Mouse (Mus musculus): ENCODE data around the gene Rbl1. TPM values are rescaled to one million over a fixed set of nuclear protein-coding genes. Genes with fewer than 3 reads are reported as not detected.
"Not testable (repeated sequence)": the region's sequence is repeated elsewhere in the genome, so short reads cannot be mapped to it uniquely, and the experiment has no call there.

Rbl1 gene
- 5.7 and 6.2 TPM in 2 replicates for polyA plus RNA-seq (2014; fragmentation: Nextera tagmentation; extraction: Ambion mirVana)

DNA sequence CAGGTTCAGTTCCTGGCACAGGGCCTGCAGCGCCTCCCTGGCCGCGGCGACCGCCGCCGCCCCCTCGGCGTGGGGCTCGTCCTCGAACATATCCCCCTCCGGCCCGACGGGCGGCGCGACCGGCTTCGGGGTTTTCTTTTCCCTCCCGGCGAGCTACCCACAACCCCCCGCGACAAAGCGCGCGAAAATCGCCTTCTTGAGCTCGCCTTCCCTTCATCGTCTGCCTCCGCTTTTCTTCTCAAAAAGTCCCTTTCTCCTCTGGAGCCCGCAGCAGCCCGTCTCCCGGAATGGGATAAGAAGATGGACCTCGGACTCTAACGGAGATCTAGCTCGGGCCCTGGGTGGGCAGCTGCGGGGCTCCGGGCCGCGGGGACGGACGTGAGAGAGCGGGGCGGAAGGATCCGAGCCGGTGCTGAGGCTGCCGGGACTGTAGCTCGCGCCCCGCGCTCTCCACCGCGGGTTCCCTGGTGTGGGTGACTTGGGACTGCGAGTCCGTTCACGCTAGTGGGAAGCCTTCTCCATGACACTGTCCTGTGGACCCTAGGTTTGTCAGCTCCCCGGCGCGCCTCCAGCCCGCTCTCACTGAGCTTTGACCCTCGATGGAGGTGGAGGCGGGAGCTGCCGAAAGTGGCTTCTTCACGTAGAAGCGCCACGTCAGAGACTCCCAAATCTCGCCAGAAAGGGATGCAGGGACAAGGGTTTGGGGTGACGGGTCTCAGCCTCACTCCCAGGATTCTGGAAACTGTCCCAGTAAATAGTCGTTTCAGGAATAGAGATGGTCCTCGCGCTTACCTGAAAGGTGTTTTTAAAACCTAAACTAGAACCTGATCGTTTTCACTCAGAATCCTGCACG, at the start of gene Rbl1:
Gene Rbl1 (minus strand): TSS at position 169 of the 853 bp plus-strand sequence.
- Histone ChIP-seq H3K4me3 (replicated peaks; ENCODE audit: low read length) (peak within 1 kb of the TSS; percentile 81), H3K36me3 (replicated peaks; ENCODE audit: control insufficient read depth, insufficient read depth) (0 out of 2 replicates have a peak, but pooled peaks cover 4% of the 10 kb centered on the region), H3K4me2 (replicated peaks) (peak within 1 kb of the TSS; percentile 61), H3K9me3 (ENCODE audit: control insufficient read depth, low read length) (peaks cover 9% of the 10 kb centered on the region), H3K9ac (peak within 1 kb of the TSS; percentile 90), H3K27me3 (ENCODE audit: control insufficient read depth, insufficient read depth, low read length) (no peaks in the 10 kb centered on the region), H3K27ac (peak within 1 kb of the TSS; percentile 97), H3K4me1 (replicated peaks; ENCODE audit: control insufficient read depth, insufficient read depth, low read length) (peaks cover 16% of the 10 kb centered on the region)
- DNase-seq (ENCODE audit: low spot score) (peak; percentile 92), ATAC-seq (ENCODE audit: low FRiP score) (peak; percentile 84)
- 2% methylated on average over 69 of the region's 73 CpGs for WGBS

DNA sequence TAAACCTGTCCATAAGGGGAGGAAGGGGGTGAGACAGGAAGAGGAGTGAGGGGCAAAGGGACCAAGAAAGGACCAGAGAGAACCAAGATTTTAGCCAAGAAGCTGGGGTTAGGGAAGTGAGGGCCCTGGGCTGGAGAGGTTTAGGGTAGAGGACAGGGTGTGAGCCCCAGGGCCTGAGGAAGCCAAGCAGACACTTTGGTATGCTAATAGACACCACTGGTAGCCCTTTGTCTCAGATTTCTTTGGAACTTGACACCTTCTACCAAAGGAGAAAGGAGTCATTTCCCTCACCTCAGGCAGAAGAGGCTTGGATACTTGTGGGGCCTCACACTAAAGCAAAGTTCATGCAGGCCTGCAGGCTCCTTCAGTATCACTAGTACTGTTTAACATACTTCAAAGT, 43.8 kb upstream of the Rbl1 start:
- H3K27me3 ChIP-seq (ENCODE audit: control insufficient read depth, insufficient read depth, low read length): no peaks in the 10 kb centered on the region
- no peak overlapping the region for H3K9ac ChIP-seq
- no peaks in the 10 kb centered on the region for H3K9me3 ChIP-seq (ENCODE audit: control insufficient read depth, low read length)
- H3K4me1 ChIP-seq (replicated peaks; ENCODE audit: control insufficient read depth, insufficient read depth, low read length): no peaks in the 10 kb centered on the region
- H3K27ac ChIP-seq: no peak overlapping the region
- H3K36me3 ChIP-seq (replicated peaks; ENCODE audit: control insufficient read depth, insufficient read depth): no peaks in the 10 kb centered on the region
- no peak overlapping the region for H3K4me2 ChIP-seq (replicated peaks)
- ATAC-seq (ENCODE audit: low FRiP score) (no peak), DNase-seq (ENCODE audit: low spot score) (no peak)
- H3K4me3 ChIP-seq (replicated peaks; ENCODE audit: low read length): no peak overlapping the region

DNA sequence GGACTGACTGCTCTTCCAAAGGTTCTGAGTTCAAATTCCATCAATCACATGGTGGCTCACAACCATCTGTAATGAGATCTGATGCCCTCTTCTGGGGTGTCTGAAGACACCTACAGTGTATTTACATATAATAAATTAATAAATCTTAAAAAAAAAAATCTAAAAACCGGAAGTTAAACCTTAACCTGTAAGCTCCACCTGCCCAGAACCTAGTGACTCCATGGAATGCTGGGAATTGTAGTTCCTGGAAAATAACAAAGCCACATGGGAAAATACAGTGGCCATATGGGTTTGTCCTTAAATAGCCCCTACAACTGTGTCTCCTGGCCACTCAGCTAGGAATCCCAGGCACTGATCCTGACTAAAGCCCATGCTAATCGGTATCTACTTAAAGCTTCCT, 41.3 kb upstream of the Rbl1 start:
- no peaks in the 10 kb centered on the region for H3K9me3 ChIP-seq (ENCODE audit: control insufficient read depth, low read length)
- DNase-seq (ENCODE audit: low spot score): no peak
- 85% methylated on average over 2 of the region's 2 CpGs for WGBS
- ATAC-seq (ENCODE audit: low FRiP score): no peak
- H3K27ac ChIP-seq: no peak overlapping the region
- no peak overlapping the region for H3K4me2 ChIP-seq (replicated peaks)
- no peaks in the 10 kb centered on the region for H3K27me3 ChIP-seq (ENCODE audit: control insufficient read depth, insufficient read depth, low read length)
- no peak overlapping the region for H3K4me3 ChIP-seq (replicated peaks; ENCODE audit: low read length)
- no peaks in the 10 kb centered on the region for H3K4me1 ChIP-seq (replicated peaks; ENCODE audit: control insufficient read depth, insufficient read depth, low read length)
- no peaks in the 10 kb centered on the region for H3K36me3 ChIP-seq (replicated peaks; ENCODE audit: control insufficient read depth, insufficient read depth)
- no peak overlapping the region for H3K9ac ChIP-seq

DNA sequence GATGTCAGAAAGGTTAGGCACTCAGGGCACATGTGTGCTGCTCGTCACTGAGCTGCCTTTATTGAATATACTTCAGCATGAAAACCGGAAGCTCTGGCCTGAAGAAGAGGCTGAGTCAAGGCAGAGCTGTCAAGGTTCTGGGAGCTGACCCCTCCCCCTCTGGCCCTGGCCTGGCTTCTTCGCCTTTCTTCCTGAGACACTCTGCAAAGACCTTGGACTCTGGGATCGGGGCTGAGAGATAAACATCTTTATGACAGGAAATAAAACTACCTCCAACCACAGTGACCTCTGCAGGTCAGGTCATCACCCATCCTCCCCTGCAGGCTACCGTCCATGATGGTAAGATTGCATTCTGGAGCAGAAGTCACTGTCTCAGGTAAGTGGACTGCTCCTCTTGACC, 40.7 kb upstream of the Rbl1 start:
- no peak overlapping the region for H3K9ac ChIP-seq
- ATAC-seq (ENCODE audit: low FRiP score): no peak
- H3K9me3 ChIP-seq (ENCODE audit: control insufficient read depth, low read length): no peaks in the 10 kb centered on the region
- no peak overlapping the region for H3K27ac ChIP-seq
- no peak overlapping the region for H3K4me2 ChIP-seq (replicated peaks)
- no peaks in the 10 kb centered on the region for H3K27me3 ChIP-seq (ENCODE audit: control insufficient read depth, insufficient read depth, low read length)
- 66% methylated on average over 5 of the region's 5 CpGs for WGBS
- no peaks in the 10 kb centered on the region for H3K36me3 ChIP-seq (replicated peaks; ENCODE audit: control insufficient read depth, insufficient read depth)
- no peaks in the 10 kb centered on the region for H3K4me1 ChIP-seq (replicated peaks; ENCODE audit: control insufficient read depth, insufficient read depth, low read length)
- no peak for DNase-seq (ENCODE audit: low spot score)
- no peak overlapping the region for H3K4me3 ChIP-seq (replicated peaks; ENCODE audit: low read length)

DNA sequence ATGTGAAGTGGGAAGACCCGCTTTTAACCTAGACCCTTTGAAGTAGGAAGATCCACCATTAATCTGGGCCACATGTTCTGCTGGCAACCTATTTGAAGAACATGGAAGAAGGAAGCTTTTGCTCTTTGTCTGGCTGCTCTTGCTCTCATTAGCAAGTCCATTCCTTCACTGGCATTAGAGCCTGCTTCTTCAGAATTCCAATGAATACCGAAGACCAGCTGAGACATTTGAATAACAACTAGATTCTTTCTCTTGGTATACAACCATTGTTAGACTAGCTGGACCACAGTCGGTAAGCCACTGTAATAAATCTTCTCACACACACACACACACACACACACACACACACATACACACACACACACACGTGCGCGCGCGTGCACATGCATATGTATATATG, 31.6 kb upstream of the Rbl1 start:
- ATAC-seq (ENCODE audit: low FRiP score) (no peak), DNase-seq (ENCODE audit: low spot score) (no peak)
- no peak overlapping the region for H3K4me3 ChIP-seq (replicated peaks; ENCODE audit: low read length)
- no peak overlapping the region for H3K9ac ChIP-seq
- H3K36me3 ChIP-seq (replicated peaks; ENCODE audit: control insufficient read depth, insufficient read depth): no peaks in the 10 kb centered on the region
- H3K4me2 ChIP-seq (replicated peaks): no peak overlapping the region
- H3K4me1 ChIP-seq (replicated peaks; ENCODE audit: control insufficient read depth, insufficient read depth, low read length): no peaks in the 10 kb centered on the region
- WGBS: 75% methylated on average over 8 of the region's 8 CpGs
- H3K9me3 ChIP-seq (ENCODE audit: control insufficient read depth, low read length): no peaks in the 10 kb centered on the region
- H3K27ac ChIP-seq: no peak overlapping the region
- no peaks in the 10 kb centered on the region for H3K27me3 ChIP-seq (ENCODE audit: control insufficient read depth, insufficient read depth, low read length)

DNA sequence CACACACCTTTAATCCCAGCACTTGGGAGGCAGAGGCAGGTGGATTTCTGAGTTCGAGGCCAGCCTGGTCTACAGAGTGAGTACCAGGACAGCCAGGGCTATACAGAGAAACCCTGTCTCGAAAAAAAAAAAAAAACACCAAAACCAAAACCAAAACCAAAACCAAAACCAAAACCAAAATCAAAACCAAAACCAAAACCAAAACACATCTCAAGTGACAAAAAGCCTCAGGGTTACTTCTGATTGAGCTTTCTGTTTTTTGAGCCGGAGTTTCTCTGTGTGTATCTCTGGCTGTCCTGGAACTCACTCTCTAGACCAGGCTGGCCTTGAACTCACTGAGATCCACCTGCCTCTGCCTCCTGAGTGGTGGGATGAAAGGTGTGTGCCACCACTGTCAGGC, 17.6 kb upstream of the Rbl1 start:
- H3K27ac ChIP-seq; H3K4me3 ChIP-seq (replicated peaks; ENCODE audit: low read length); H3K9ac ChIP-seq; H3K36me3 ChIP-seq (replicated peaks; ENCODE audit: control insufficient read depth, insufficient read depth); H3K4me2 ChIP-seq (replicated peaks); H3K4me1 ChIP-seq (replicated peaks; ENCODE audit: control insufficient read depth, insufficient read depth, low read length); H3K9me3 ChIP-seq (ENCODE audit: control insufficient read depth, low read length); ATAC-seq (ENCODE audit: low FRiP score); H3K27me3 ChIP-seq (ENCODE audit: control insufficient read depth, insufficient read depth, low read length); DNase-seq (ENCODE audit: low spot score): not testable (repeated sequence)
- WGBS: 94% methylated on average over 3 of the region's 3 CpGs

DNA sequence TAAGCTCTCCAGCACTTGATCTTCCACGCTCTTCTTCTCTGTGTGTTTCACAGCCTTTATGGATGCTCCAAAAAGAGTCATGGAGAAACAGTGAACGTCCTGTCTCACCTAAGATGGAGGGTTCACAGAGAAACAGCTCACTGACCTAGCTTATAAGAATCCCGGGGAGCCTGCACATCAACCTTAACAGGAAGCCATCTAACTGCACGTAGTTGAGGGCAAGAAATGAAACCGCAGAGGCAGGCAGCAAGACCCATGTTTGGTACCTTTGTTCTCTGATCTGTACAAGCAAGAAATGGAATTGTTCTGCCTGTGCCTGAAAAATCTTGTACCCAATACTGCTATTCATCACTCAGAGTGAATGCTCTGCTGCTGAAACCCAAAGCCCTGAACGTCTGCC, 15.8 kb upstream of the Rbl1 start:
- ATAC-seq (ENCODE audit: low FRiP score) (no peak), DNase-seq (ENCODE audit: low spot score) (no peak)
- 79% methylated on average over 6 of the region's 6 CpGs for WGBS

DNA sequence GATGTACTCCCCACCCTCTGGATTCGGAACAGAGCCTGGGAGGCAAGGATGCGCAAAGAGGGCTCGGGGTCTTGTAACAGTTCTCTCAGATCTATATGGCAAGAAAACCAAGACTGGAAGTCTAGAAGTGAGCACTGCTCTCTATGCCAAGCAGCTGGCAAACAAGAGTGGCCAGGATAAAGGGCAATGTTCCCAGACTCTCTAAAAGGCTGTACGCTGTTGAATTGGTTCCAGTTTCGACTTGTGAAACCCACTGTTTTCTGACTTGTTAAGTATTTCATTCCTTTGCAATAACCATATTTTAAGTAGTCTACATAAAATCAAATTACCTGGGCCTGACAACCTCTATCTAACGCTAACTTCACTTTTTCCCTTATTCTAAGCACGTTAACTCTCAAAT, 7.4 kb upstream of the Rbl1 start:
- 94% methylated on average over 7 of the region's 7 CpGs for WGBS
- H3K4me2 ChIP-seq (replicated peaks): no peak overlapping the region
- H3K9me3 ChIP-seq (ENCODE audit: control insufficient read depth, low read length): peaks cover 9% of the 10 kb centered on the region
- ATAC-seq (ENCODE audit: low FRiP score) (no peak), DNase-seq (ENCODE audit: low spot score) (no peak)
- H3K36me3 ChIP-seq (replicated peaks; ENCODE audit: control insufficient read depth, insufficient read depth): no peaks in the 10 kb centered on the region
- H3K27me3 ChIP-seq (ENCODE audit: control insufficient read depth, insufficient read depth, low read length): no peaks in the 10 kb centered on the region
- no peaks in the 10 kb centered on the region for H3K4me1 ChIP-seq (replicated peaks; ENCODE audit: control insufficient read depth, insufficient read depth, low read length)
- no peak overlapping the region for H3K9ac ChIP-seq
- H3K27ac ChIP-seq: no peak overlapping the region
- no peak overlapping the region for H3K4me3 ChIP-seq (replicated peaks; ENCODE audit: low read length)

More for the DNA sequence above, 15.8 kb upstream of the Rbl1 start:
- H3K4me2 ChIP-seq (replicated peaks): no peak overlapping the region
- H3K36me3 ChIP-seq (replicated peaks; ENCODE audit: control insufficient read depth, insufficient read depth): no peaks in the 10 kb centered on the region
- no peaks in the 10 kb centered on the region for H3K27me3 ChIP-seq (ENCODE audit: control insufficient read depth, insufficient read depth, low read length)
- no peak overlapping the region for H3K4me3 ChIP-seq (replicated peaks; ENCODE audit: low read length)
- no peaks in the 10 kb centered on the region for H3K4me1 ChIP-seq (replicated peaks; ENCODE audit: control insufficient read depth, insufficient read depth, low read length)
- no peaks in the 10 kb centered on the region for H3K9me3 ChIP-seq (ENCODE audit: control insufficient read depth, low read length)
- no peak overlapping the region for H3K9ac ChIP-seq
- H3K27ac ChIP-seq: no peak overlapping the region

DNA sequence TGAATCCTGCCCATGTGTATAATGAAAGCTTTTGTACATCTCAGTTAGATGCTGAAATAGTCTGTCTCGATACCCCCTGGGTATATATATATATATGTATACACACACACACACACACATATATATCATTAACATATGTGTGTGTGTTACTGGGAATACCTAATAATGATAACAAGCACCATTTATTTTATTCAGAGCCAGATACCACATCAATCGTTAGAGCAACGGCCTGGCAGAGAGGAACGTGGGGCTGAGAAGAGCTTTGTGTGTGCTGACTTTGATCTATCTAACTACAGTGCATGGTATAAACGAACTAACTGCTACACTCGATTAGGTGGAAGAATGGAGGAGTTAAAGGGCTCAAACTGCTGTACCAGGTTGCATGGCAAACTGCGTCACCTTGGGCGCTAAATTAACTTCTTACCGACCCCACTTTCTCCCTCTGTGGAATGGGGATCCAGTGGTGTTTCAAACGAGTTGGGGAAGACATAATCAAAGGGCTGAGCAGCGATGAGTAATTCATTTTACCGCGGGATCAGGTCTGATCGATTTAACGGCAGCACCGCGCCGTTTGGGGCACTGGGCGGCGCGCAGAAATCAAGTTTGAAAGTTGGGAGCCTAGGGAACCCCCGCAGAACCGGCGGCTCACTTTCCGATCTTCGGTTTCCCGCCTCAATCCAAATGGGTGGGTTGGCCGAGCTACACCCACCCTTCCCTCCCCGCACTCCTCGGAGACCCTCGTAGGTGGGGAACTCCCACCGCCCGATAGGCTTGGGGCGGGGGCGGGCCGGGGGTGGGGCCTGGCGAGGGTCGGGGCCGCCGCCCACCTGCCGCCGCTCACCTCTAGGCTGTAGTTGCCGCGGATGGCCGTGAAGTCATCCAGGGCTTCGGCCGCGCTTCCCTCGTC, 622 bp downstream of the Rbl1 start:
- H3K36me3 ChIP-seq (replicated peaks; ENCODE audit: control insufficient read depth, insufficient read depth): peaks cover 11% of the 10 kb centered on the region
- peak; percentile 37 for DNase-seq (ENCODE audit: low spot score)
- H3K9ac ChIP-seq: peak overlapping the region; percentile 90
- WGBS: under 1% methylated on average over 49 of the region's 49 CpGs
- H3K27me3 ChIP-seq (ENCODE audit: control insufficient read depth, insufficient read depth, low read length): no peaks in the 10 kb centered on the region
- peaks cover 16% of the 10 kb centered on the region for H3K4me1 ChIP-seq (replicated peaks; ENCODE audit: control insufficient read depth, insufficient read depth, low read length)
- peak overlapping the region; percentile 81 for H3K4me3 ChIP-seq (replicated peaks; ENCODE audit: low read length)
- peaks cover 9% of the 10 kb centered on the region for H3K9me3 ChIP-seq (ENCODE audit: control insufficient read depth, low read length)
- H3K4me2 ChIP-seq (replicated peaks): peak overlapping the region; percentile 61
- peak overlapping the region; percentile 97 for H3K27ac ChIP-seq
- ATAC-seq (ENCODE audit: low FRiP score): peak; percentile 79; the same call in 1 of the 2 replicates

Measured in hindbrain, embryonic 14.5 days (tissue).